Mouse (Mus musculus) embryonic fibroblast, embryonic 13.5 days (primary cell): ENCODE measurements around the gene Map3k10.

Source experiments
- CTCF ChIP-seq: IDR thresholded peaks from 2 replicates; pipeline ENCODE4 v1.5.1; 2011; ENCODE audit warnings: mild to moderate bottlenecking, control low read depth, low read length, moderate library complexity, borderline replicate concordance; ENCODE audit not compliant: insufficient read depth
- POLR2A ChIP-seq: IDR thresholded peaks from 2 replicates; pipeline ENCODE4 v1.6.1; 2011; ENCODE audit warnings: low read depth, mild to moderate bottlenecking, control low read depth, low read length, moderate library complexity

- TF ChIP-seq POLR2A (no peak), CTCF (no peak)
Measured at GRCm38 (mm10) chr7:27609285-27609684, 65.1 kb downstream of the Map3k10 start.
